Mouse (Mus musculus): ENCODE measurements around the gene Stx11. TPM values are rescaled to one million over a fixed set of nuclear protein-coding genes. Genes with fewer than 3 reads are reported as not detected.

Gene Stx11
- total RNA-seq (2012; rRNA removed) (1.9 and 3.2 TPM in 2 replicates), polyA plus RNA-seq (2012; ENCODE audit: insufficient read depth in 1 of 2, insufficient read length in 2 of 2, low read depth in 1 of 2, low replicate concordance in 2 of 2, missing spikeins in 1 of 2) (1 to 10 TPM in 1 of 2 experiments, not detected in 1; 2.9 TPM)

DNA sequence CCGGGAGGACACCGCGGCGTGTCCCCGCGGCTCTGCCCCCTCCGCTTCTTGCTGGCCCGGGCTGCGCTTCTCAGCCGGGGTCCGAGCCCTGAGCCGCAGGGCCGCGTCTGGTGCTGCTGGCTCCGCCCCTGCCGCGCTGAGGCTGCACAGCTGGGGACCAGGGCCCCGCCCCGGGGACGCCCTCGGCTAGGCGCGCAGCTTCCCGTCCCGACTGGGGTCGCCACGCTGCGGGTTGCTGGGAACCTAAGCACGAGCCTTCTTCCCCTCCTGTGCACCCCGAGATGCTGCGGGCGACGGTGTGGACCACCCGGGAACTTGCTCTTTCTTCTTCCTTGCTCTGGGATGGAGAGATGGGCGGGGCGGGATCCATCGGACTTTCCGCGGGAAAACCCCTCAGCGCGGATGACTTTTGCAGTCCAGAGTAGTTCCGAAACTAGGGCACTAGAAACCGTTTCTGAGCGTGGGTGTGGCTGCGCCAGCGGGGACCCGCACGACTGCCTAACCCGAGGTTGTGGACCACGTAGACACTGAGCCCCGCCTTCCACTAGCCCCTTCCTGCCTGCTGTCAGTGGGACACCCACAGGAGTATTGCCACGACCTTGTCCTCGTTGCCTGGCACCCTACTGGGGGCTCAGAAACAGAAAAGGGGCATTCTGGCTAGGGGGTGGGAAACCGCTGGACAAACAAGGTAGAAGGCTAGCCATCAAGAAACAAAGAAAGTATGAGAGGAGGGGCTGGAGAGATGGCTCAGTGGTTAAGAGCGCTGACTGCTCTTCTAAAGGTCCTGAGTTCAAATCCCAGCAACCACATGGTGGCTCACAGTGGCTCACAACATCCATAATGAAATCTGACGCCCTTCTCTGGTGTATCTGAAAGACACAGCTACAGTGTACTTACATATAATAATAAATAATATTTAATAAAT lies at the start of gene Stx11:
Gene Stx11, minus strand, starts transcription at position 148 of the 925 bp plus-strand sequence.
- peaks cover 8 to 13% of the 10 kb centered on the region in 2 experiments; a peak in 3 of 4 replicates for H3K4me1 ChIP-seq (ENCODE audit: control insufficient read depth in 1 of 2, insufficient read depth in 2 of 2, low read length in 2 of 2)
- H3K27ac ChIP-seq (ENCODE audit: control insufficient read depth, low read depth, low read length) = peak within 1 kb of the TSS; percentile 76
- H3K9ac ChIP-seq (ENCODE audit: control insufficient read depth, low read depth, low read length, poor library complexity, severe bottlenecking) = peak within 1 kb of the TSS; percentile 67
- H3K27me3 ChIP-seq (ENCODE audit: control insufficient read depth in 1 of 2, insufficient read depth in 2 of 2, low read length in 2 of 2) = no peaks in the 10 kb centered on the region
- peak; percentile 88 for DNase-seq (ENCODE audit: low read depth, low spot score)
- peak; percentile 49; the same call in 1 of the 2 replicates for TF ChIP-seq NELFE (IDR thresholded peaks at IDR 0.05; ENCODE audit: low read depth, low read length)
- TF ChIP-seq MYC (IDR thresholded peaks at IDR 0.05; ENCODE audit: low read depth, low read length) = no peak
- peak; percentile 31; the same call in 1 of the 2 replicates for TF ChIP-seq MAZ (IDR thresholded peaks at IDR 0.05; ENCODE audit: low read depth, low read length)
- no peak for TF ChIP-seq ELF1 (IDR thresholded peaks at IDR 0.05; ENCODE audit: low read depth, low read length)
- TF ChIP-seq TAL1 (IDR thresholded peaks at IDR 0.05; ENCODE audit: low read length) = no peak
- 0 out of 2 replicates have a peak, but pooled peaks have one; percentile 19 for TF ChIP-seq NRF1 (IDR thresholded peaks at IDR 0.05; ENCODE audit: insufficient read depth, low read depth, low read length, poor library complexity, severe bottlenecking)
- TF ChIP-seq E2F4 (IDR thresholded peaks at IDR 0.05; ENCODE audit: borderline replicate concordance, low read depth, low read length) = peak; percentile 44; the same call in 1 of the 2 replicates
- peak; percentile 35; the same call in 1 of the 2 replicates for TF ChIP-seq ETS1 (IDR thresholded peaks at IDR 0.05; ENCODE audit: low read depth, low read length)
- TF ChIP-seq RAD21 (IDR thresholded peaks at IDR 0.05; ENCODE audit: low read depth, low read length) = no peak
- peak; percentile 95 for TF ChIP-seq TBP (IDR thresholded peaks at IDR 0.05; ENCODE audit: low read depth, low read length)
- TF ChIP-seq POLR2A (IDR thresholded peaks at IDR 0.05; ENCODE audit: control insufficient read depth in 1 of 2, insufficient read depth in 1 of 2, low read depth in 1 of 2, low read length in 2 of 2, poor library complexity in 1 of 2) = peak; percentile 56 to 57
- TF ChIP-seq BHLHE40 (IDR thresholded peaks at IDR 0.05; ENCODE audit: borderline replicate concordance, low read depth, low read length) = no peak
- peaks cover 0 to 11% of the 10 kb centered on the region in 2 experiments; a peak in 2 of 4 replicates for H3K36me3 ChIP-seq (ENCODE audit: control insufficient read depth in 1 of 2, insufficient read depth in 2 of 2, low read length in 2 of 2)
- H3K4me3 ChIP-seq (ENCODE audit: control insufficient read depth in 1 of 2, insufficient read depth in 1 of 2, low read depth in 2 of 2, low read length in 2 of 2) = peak within 1 kb of the TSS; percentile 77 to 90
- no peaks in the 10 kb centered on the region; the same call in 1 of the 2 replicates for H3K79me2 ChIP-seq (ENCODE audit: control insufficient read depth, insufficient read depth, low read length, poor library complexity)
- no peaks in the 10 kb centered on the region for H3K9me3 ChIP-seq (replicated peaks; ENCODE audit: insufficient read depth, low read length)

DNA sequence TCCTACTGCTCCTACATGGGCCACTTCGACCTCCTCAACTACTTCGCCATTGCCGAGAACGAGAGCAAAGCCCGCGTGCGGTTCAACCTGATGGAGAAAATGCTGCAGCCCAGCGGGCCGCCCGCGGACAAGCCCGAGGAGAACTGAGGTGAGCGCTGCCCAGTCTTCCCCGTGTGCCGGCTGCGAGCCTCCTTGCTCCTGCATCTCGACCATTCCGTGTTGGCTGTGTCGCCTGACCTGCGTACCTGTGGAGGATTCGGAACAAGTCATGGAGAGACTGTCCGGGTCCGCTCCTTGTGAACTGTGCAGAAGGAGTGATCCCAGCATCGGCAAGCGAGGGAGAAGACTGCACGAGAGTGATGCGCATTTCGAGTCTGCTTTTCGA lies 44.6 kb upstream of the Stx11 start:
- Histone ChIP-seq H3K27ac (ENCODE audit: control insufficient read depth, low read depth, low read length) (peak overlapping the region; percentile 8; the same call in 1 of the 2 replicates), H3K4me3 (ENCODE audit: control insufficient read depth in 1 of 2, insufficient read depth in 1 of 2, low read depth in 2 of 2, low read length in 2 of 2) (peak overlapping the region; percentile 80 to 90), H3K36me3 (ENCODE audit: control insufficient read depth in 1 of 2, insufficient read depth in 2 of 2, low read length in 2 of 2) (peaks cover 0 to 6% of the 10 kb centered on the region in 2 experiments; a peak in 2 of 4 replicates), H3K79me2 (ENCODE audit: control insufficient read depth, insufficient read depth, low read length, poor library complexity) (peaks cover 11% of the 10 kb centered on the region), H3K4me1 (ENCODE audit: control insufficient read depth in 1 of 2, insufficient read depth in 2 of 2, low read length in 2 of 2) (peaks cover 0 to 5% of the 10 kb centered on the region in 2 experiments; a peak in 2 of 4 replicates), H3K27me3 (ENCODE audit: control insufficient read depth in 1 of 2, insufficient read depth in 2 of 2, low read length in 2 of 2) (no peaks in the 10 kb centered on the region), H3K9me3 (replicated peaks; ENCODE audit: insufficient read depth, low read length) (no peaks in the 10 kb centered on the region), H3K9ac (ENCODE audit: control insufficient read depth, low read depth, low read length, poor library complexity, severe bottlenecking) (peak overlapping the region; percentile 77)
- no peak for DNase-seq (ENCODE audit: low read depth, low spot score)
- no peak for TF ChIP-seq GABPA (IDR thresholded peaks at IDR 0.05; ENCODE audit: low read depth, low read length)
- TF ChIP-seq ZNF384 (IDR thresholded peaks at IDR 0.05; ENCODE audit: low read depth, low read length) = no peak
- TF ChIP-seq GATA1 (IDR thresholded peaks at IDR 0.05; ENCODE audit: low read depth, low read length) = no peak
- TF ChIP-seq MYC (IDR thresholded peaks at IDR 0.05; ENCODE audit: low read depth, low read length) = no peak
- no peak for TF ChIP-seq ZKSCAN1 (IDR thresholded peaks at IDR 0.05; ENCODE audit: low read depth, low read length)
- TF ChIP-seq USF2 (IDR thresholded peaks at IDR 0.05; ENCODE audit: borderline replicate concordance in 1 of 2, insufficient read depth in 1 of 2, low read depth in 1 of 2, low read length in 2 of 2) = no peak
- TF ChIP-seq RCOR1 (IDR thresholded peaks at IDR 0.05; ENCODE audit: low read depth, low read length) = no peak
- no peak for TF ChIP-seq ELF1 (IDR thresholded peaks at IDR 0.05; ENCODE audit: low read depth, low read length)
- no peak for TF ChIP-seq MYB (IDR thresholded peaks at IDR 0.05; ENCODE audit: low read depth, low read length)
- TF ChIP-seq KAT2A (conservative IDR thresholded peaks at IDR 0.05; ENCODE audit: low read depth, low read length) = no peak
- TF ChIP-seq MXI1 (IDR thresholded peaks at IDR 0.05; ENCODE audit: low read depth, low read length) = no peak
- no peak; the same call in 1 of the 2 replicates for TF ChIP-seq ZMIZ1 (IDR thresholded peaks at IDR 0.05; ENCODE audit: low read depth, low read length)
- no peak for TF ChIP-seq USF1 (IDR thresholded peaks at IDR 0.05; ENCODE audit: low read depth, low read length)
- no peak for TF ChIP-seq MEF2A (IDR thresholded peaks at IDR 0.05; ENCODE audit: extremely low read depth, insufficient replicate concordance, low read depth, low read length, poor library complexity, severe bottlenecking)
- no peak for TF ChIP-seq UBTF (IDR thresholded peaks at IDR 0.05; ENCODE audit: borderline replicate concordance, insufficient read depth, low read depth, low read length)
- no peak for TF ChIP-seq NELFE (IDR thresholded peaks at IDR 0.05; ENCODE audit: low read depth, low read length)
- TF ChIP-seq HCFC1 (IDR thresholded peaks at IDR 0.05; ENCODE audit: low read depth, low read length) = no peak

Measured in MEL (cell line).